Mouse (Mus musculus) embryonic facial prominence, embryonic 14.5 days (tissue): ENCODE measurements around the gene Cobl. TPM values are rescaled to one million over a fixed set of nuclear protein-coding genes. Genes with fewer than 3 reads are reported as not detected.

Experiments
- ATAC-seq: fragments of 200-750 bp; cut with Nextera tagmentation; 2 replicates; pipeline ENCODE4 v1.8.0; 2017; ENCODE audit warnings: low read depth, moderate number of reproducible peaks, moderate TSS enrichment
- DNase-seq: peaks from one replicate; pipeline ENCODE4 v3.0.0-alpha.2; 2015; ENCODE audit warnings: low spot score
- H3K27ac ChIP-seq: fragments of 300-500 bp; sonication (generic); replicated peaks from 2 replicates; pipeline ENCODE4 v1.5.1; 2014; ENCODE audit warnings: low read depth, mild to moderate bottlenecking, low read length, moderate library complexity
- H3K27me3 ChIP-seq: fragments of 300-500 bp; sonication (generic); replicated peaks from 2 replicates; pipeline ENCODE4 v1.6.1; 2014; ENCODE audit warnings: low read length; ENCODE audit not compliant: control insufficient read depth, insufficient read depth
- H3K36me3 ChIP-seq: fragments of 300-500 bp; sonication (generic); 2 replicates; pipeline ENCODE4 v1.6.1; 2014; ENCODE audit warnings: low read length, mixed read lengths; ENCODE audit not compliant: control insufficient read depth, insufficient read depth
- H3K4me1 ChIP-seq: fragments of 300-500 bp; sonication (generic); 2 replicates; pipeline ENCODE4 v1.6.1; 2014; ENCODE audit warnings: antibody characterized with exemption, low read length; ENCODE audit not compliant: control insufficient read depth, insufficient read depth
- H3K4me2 ChIP-seq: fragments of 300-500 bp; sonication (generic); 2 replicates; pipeline ENCODE4 v1.6.1; 2014; ENCODE audit warnings: low read depth, mild to moderate bottlenecking, low read length, moderate library complexity, mixed read lengths
- H3K4me3 ChIP-seq: fragments of 300-500 bp; sonication (generic); 2 replicates; pipeline ENCODE4 v1.5.1; 2014; ENCODE audit warnings: low read depth, mild to moderate bottlenecking, low read length
- H3K9ac ChIP-seq: fragments of 300-500 bp; sonication (generic); 2 replicates; pipeline ENCODE4 v1.6.1; 2014; ENCODE audit warnings: low read depth, mild to moderate bottlenecking, low read length, moderate library complexity, mixed read lengths
- H3K9me3 ChIP-seq: fragments of 300-500 bp; sonication (generic); 2 replicates; pipeline ENCODE4 v1.6.1; 2016; ENCODE audit warnings: low read length; ENCODE audit not compliant: control insufficient read depth
- WGBS: fragments of 180-500 bp; shearing (Covaris S2); extraction: QIAGEN DNeasy Blood & Tissue Kit; methylation state at CpG from one replicate; pipeline ENCODE4 v1.1.7; 2014; 5-methylcytosine and 5-hydroxymethylcytosine counted together
- polyA plus RNA-seq: library from polyadenylated mRNA; unstranded; fragments of >200 nt; fragmentation: Nextera tagmentation; extraction: Ambion mirVana; gene quantifications from 2 replicates; pipeline ENCODE4 v1.2.1, GENCODE M21; 2014

The Cobl gene
- polyA plus RNA-seq, 1 experiment from 2014 or later: 62.0 TPM

- ATAC-seq: peak; percentile 93
- Histone ChIP-seq H3K9me3 (no peaks in the 10 kb centered on the region), H3K4me3 (no peak overlapping the region), H3K4me1 (peaks cover 6% of the 10 kb centered on the region; the same call in 1 of the 2 replicates), H3K36me3 (no peaks in the 10 kb centered on the region), H3K27ac (no peak overlapping the region), H3K27me3 (no peaks in the 10 kb centered on the region), H3K4me2 (no peak overlapping the region), H3K9ac (no peak overlapping the region)
- DNase-seq: peak; percentile 93
- WGBS: 7% methylated on average over 2 of the region's 2 CpGs
Observed at GRCm38 (mm10) chr11:12359336-12360000, 105.3 kb downstream of the Cobl start.

- Histone ChIP-seq H3K27ac (no peak overlapping the region), H3K4me3 (no peak overlapping the region), H3K9me3 (no peaks in the 10 kb centered on the region), H3K9ac (no peak overlapping the region), H3K36me3 (no peaks in the 10 kb centered on the region), H3K27me3 (no peaks in the 10 kb centered on the region), H3K4me2 (no peak overlapping the region), H3K4me1 (peaks cover 6% of the 10 kb centered on the region; the same call in 1 of the 2 replicates)
- ATAC-seq: no peak
- 61% methylated on average over 4 of the region's 4 CpGs for WGBS
- DNase-seq: no peak
Observed at GRCm38 (mm10) chr11:12358602-12359001, 106.2 kb downstream of the Cobl start.

- peaks cover 11% of the 10 kb centered on the region; the same call in 1 of the 2 replicates for H3K4me1 ChIP-seq
- no peak for ATAC-seq
Observed at GRCm38 (mm10) chr11:12355681-12356080, 109.1 kb downstream of the Cobl start.

GRCm38 (mm10) chr11:12350986-12351546 lies 113.7 kb downstream of the Cobl start:
- ATAC-seq (peak; percentile 47; the same call in 1 of the 2 replicates), DNase-seq (peak; percentile 57)
- 0 out of 2 replicates have a peak overlapping the region, but pooled peaks have one; percentile 50 for H3K27ac ChIP-seq
- no peak overlapping the region for H3K4me3 ChIP-seq
- WGBS: 25% methylated on average over 3 of the region's 3 CpGs
- no peaks in the 10 kb centered on the region for H3K36me3 ChIP-seq
- H3K9ac ChIP-seq: no peak overlapping the region
- no peaks in the 10 kb centered on the region for H3K27me3 ChIP-seq
- H3K4me2 ChIP-seq: no peak overlapping the region
- no peaks in the 10 kb centered on the region for H3K9me3 ChIP-seq
- peaks cover 4% of the 10 kb centered on the region; the same call in 1 of the 2 replicates for H3K4me1 ChIP-seq

More at GRCm38 (mm10) chr11:12355681-12356080, 109.1 kb downstream of the Cobl start:
- H3K27ac ChIP-seq: no peak overlapping the region
- H3K27me3 ChIP-seq: no peaks in the 10 kb centered on the region
- no peak overlapping the region for H3K9ac ChIP-seq
- DNase-seq: no peak
- no peak overlapping the region for H3K4me3 ChIP-seq
- no peaks in the 10 kb centered on the region for H3K9me3 ChIP-seq
- H3K36me3 ChIP-seq: no peaks in the 10 kb centered on the region
- no peak overlapping the region for H3K4me2 ChIP-seq
- WGBS: 77% methylated on average over 3 of the region's 3 CpGs

- Histone ChIP-seq H3K4me2 (no peak overlapping the region), H3K9ac (no peak overlapping the region), H3K36me3 (no peaks in the 10 kb centered on the region), H3K27me3 (no peaks in the 10 kb centered on the region), H3K9me3 (no peaks in the 10 kb centered on the region), H3K27ac (no peak overlapping the region), H3K4me1 (peaks cover 4% of the 10 kb centered on the region; the same call in 1 of the 2 replicates), H3K4me3 (no peak overlapping the region)
- WGBS: 76% methylated on average over 1 of the region's 1 CpGs
- DNase-seq: no peak
- no peak for ATAC-seq
Observed at GRCm38 (mm10) chr11:12350086-12350485, 114.7 kb downstream of the Cobl start.

- H3K27me3 ChIP-seq: no peaks in the 10 kb centered on the region
- 67% methylated on average over 2 of the region's 2 CpGs for WGBS
- H3K4me1 ChIP-seq: peaks cover 2% of the 10 kb centered on the region; the same call in 1 of the 2 replicates
- H3K4me3 ChIP-seq: no peak overlapping the region
- no peaks in the 10 kb centered on the region for H3K36me3 ChIP-seq
- no peak overlapping the region for H3K4me2 ChIP-seq
- ATAC-seq: no peak
- no peak overlapping the region for H3K9ac ChIP-seq
- DNase-seq: no peak
- no peak overlapping the region for H3K27ac ChIP-seq
- H3K9me3 ChIP-seq: no peaks in the 10 kb centered on the region
Observed at GRCm38 (mm10) chr11:12346486-12346885, 118.3 kb downstream of the Cobl start.

- Histone ChIP-seq H3K4me2 (no peak overlapping the region), H3K9ac (no peak overlapping the region), H3K4me3 (no peak overlapping the region), H3K27me3 (no peaks in the 10 kb centered on the region), H3K36me3 (no peaks in the 10 kb centered on the region), H3K4me1 (no peaks in the 10 kb centered on the region), H3K27ac (no peak overlapping the region), H3K9me3 (no peaks in the 10 kb centered on the region)
- ATAC-seq: no peak
- WGBS: 84% methylated on average over 4 of the region's 4 CpGs
- no peak for DNase-seq
Observed at GRCm38 (mm10) chr11:12343686-12344085, 121.1 kb downstream of the Cobl start.

GRCm38 (mm10) chr11:12340697-12341096 lies 124.1 kb downstream of the Cobl start:
- peak; percentile 70 for DNase-seq

More at GRCm38 (mm10) chr11:12340697-12341096, 124.1 kb downstream of the Cobl start:
- Histone ChIP-seq H3K9me3 (no peaks in the 10 kb centered on the region), H3K4me2 (no peak overlapping the region), H3K4me3 (no peak overlapping the region), H3K9ac (no peak overlapping the region), H3K4me1 (0 out of 2 replicates have a peak, but pooled peaks cover 2% of the 10 kb centered on the region), H3K36me3 (no peaks in the 10 kb centered on the region), H3K27me3 (no peaks in the 10 kb centered on the region), H3K27ac (0 out of 2 replicates have a peak overlapping the region, but pooled peaks have one; percentile 28)
- no peak for ATAC-seq
